Mouse (Mus musculus) large intestine, adult 2 months (tissue): ENCODE measurements around the gene Sft2d2. TPM values are rescaled to one million over a fixed set of nuclear protein-coding genes. Genes with fewer than 3 reads are reported as not detected.

ENCODE experiments used
- DNase-seq: peaks from one replicate; pipeline ENCODE4 v3.0.0-alpha.2; 2012; ENCODE audit warnings: low read depth, low spot score
- WGBS: fragments of 180-500 bp; shearing (Covaris S2); methylation state at CpG from one replicate; pipeline ENCODE4 v1.1.7; 2018; 5-methylcytosine and 5-hydroxymethylcytosine counted together
- polyA plus RNA-seq: library from polyadenylated mRNA; depleted of rRNA; stranded (reverse); fragments of >200 nt; gene quantifications from 2 replicates; pipeline ENCODE4 v1.2.3, GENCODE M21; 2012

Gene Sft2d2
- polyA plus RNA-seq, 1 experiment, result 60.7 TPM

GRCm38 (mm10) chr1:165192102-165192501 is 2.1 kb downstream of the Sft2d2 start:
- WGBS, result 39% methylated on average over 4 of the region's 4 CpGs

GRCm38 (mm10) chr1:165191611-165192010 is 2.6 kb downstream of the Sft2d2 start:
- 33% methylated on average over 13 of the region's 13 CpGs for WGBS
- DNase-seq, result no peak

More at GRCm38 (mm10) chr1:165192102-165192501, 2.1 kb downstream of the Sft2d2 start:
- no peak for DNase-seq

- no peak for DNase-seq
- WGBS, result 72% methylated on average over 10 of the region's 10 CpGs
These were observed 3.5 kb downstream of the Sft2d2 start for GRCm38 (mm10) chr1:165190571-165191273.

DNA sequence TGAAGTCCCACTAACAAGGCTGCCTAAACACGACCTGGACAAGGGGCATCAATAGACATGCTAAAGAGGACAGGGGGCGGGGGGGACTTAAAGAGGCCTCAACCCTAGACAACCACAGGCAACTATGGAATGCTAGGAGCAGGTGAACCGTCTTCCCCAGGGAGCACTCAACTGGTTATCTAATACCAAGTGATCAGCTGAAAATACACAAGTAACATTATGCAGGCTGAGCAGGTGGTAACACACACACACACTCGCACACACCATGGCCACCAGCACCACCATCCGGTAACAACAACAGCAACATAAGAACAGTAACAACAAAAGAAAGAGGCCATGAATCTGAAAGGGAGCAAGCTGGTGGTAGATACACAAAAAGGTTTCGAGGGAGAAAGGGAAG is 4.2 kb downstream of the Sft2d2 start:
- no peak for DNase-seq
- 80% methylated on average over 6 of the region's 6 CpGs for WGBS

GRCm38 (mm10) chr1:165188806-165189580 is 5.2 kb downstream of the Sft2d2 start:
- WGBS, result 36% methylated on average over 10 of the region's 10 CpGs
- DNase-seq, result no peak

- WGBS, result 73% methylated on average over 5 of the region's 5 CpGs
- no peak for DNase-seq
These were observed 6.9 kb downstream of the Sft2d2 start for GRCm38 (mm10) chr1:165187357-165187756.

- WGBS, result 90% methylated on average over 12 of the region's 12 CpGs
- no peak for DNase-seq
These were observed 7.7 kb downstream of the Sft2d2 start for GRCm38 (mm10) chr1:165186491-165186890.

DNA sequence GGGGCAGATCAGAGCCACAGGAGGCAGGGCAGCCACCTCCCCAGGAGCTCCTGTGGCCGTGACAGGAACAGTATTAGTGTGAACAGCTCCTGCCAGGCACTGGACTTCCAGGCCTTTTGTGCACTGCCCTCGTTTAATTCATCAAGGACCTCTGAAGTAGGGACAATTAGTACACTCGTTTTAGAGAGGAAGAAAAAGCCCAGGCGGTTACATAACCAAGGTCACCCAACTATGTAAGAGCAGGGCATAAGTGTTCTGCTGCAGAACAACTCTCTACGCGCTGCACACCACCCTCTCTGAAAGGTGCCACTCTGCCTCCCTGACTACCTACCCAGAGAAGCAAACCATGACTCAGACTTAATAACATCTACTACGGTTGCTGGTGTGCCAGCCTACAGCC is 9.1 kb downstream of the Sft2d2 start:
- no peak for DNase-seq
- WGBS, result 76% methylated on average over 7 of the region's 7 CpGs

- no peak for DNase-seq
- WGBS, result 85% methylated on average over 3 of the region's 3 CpGs
These were observed 10.1 kb downstream of the Sft2d2 start for GRCm38 (mm10) chr1:165184178-165184577.

DNA sequence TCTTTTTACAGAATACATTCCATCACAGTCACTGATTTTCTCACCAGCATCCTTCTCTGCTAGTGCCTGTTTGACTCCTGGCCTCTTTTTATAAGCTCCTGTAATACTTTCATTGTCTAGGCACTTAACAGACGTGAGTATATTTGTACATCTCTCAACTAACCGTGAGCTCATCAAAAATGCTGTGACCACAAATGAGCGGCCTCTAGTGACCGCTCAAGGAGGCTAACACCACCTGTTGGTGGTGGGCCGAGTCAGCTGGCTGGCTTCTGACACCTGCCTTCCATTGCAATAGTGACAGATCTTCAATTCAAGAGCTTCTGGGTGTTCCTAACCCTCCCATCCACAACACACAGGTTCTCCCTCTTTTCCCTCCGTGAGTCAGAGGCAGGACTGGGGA is 10.8 kb downstream of the Sft2d2 start:
- DNase-seq, result no peak

GRCm38 (mm10) chr1:165179321-165179720 is 14.9 kb downstream of the Sft2d2 start:
- DNase-seq, result no peak
- WGBS, result 88% methylated on average over 5 of the region's 5 CpGs

More for the DNA sequence above, 10.8 kb downstream of the Sft2d2 start:
- WGBS, result 78% methylated on average over 6 of the region's 6 CpGs

DNA sequence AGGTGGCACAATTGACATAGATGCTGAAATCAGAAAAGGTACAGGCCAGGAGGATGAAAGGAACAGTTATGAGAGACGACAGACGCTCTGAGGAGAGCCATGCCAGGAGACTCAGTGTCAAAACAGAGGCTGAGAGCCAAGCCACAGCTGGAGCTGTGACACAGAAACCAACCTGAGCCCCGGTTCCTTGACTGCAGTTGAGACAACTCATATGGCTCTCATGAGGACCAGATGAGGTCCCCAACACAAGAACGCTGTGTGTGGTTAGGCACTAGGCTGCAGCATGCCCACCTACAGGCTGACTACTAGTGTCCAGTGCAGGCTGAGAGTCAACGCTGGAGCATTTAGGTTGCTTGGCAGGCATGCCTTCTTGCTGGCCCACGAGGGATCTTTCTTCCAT is 16.2 kb downstream of the Sft2d2 start:
- 65% methylated on average over 6 of the region's 6 CpGs for WGBS
- DNase-seq, result no peak

DNA sequence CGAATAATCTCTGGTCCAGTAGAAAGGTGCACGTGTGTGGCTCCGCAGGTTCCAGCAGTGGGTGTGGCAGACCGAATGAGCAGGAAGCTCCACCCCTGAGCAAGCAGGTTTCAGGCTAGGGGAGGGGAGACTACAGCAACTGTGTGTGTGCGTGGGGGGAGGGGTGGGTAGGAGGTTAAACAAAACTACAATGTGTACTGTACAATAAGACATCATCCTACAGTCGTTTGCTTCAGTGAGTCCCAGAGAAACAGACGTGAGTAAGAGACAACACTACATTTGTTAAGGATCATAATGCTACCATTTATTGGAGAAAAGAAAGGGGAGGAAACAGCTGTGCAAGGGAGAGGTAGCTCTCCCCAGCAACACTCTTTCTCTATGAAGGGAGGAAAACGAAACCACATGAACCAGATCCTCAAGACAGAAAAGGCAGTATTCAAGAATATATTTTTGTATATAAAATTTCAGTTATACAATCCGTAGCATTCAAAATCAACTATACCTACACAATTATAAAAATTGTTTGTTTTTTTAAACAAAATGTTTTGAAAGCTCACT is 20.1 kb downstream of the Sft2d2 start:
- no peak for DNase-seq
- 28% methylated on average over 9 of the region's 9 CpGs for WGBS

DNA sequence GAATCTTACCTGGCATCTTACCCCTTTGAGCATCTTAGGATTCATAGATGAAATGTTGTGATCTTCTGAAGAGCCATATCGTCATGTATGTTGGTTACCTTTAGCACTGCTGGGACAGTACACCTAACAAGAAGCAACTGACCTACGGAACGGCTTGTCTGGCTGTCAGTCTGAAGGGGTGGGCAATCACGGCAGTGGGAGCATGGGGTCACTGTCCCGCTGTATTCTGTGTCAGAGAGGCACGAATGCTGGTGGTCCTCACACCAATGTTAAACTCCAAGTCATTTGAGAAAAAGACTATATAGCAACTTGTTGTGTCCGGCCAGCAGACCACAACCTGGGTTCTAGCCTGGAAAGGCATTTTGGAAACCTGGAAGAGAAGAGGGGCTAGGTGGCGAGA is 23.0 kb downstream of the Sft2d2 start:
- no peak for DNase-seq
- 83% methylated on average over 8 of the region's 8 CpGs for WGBS

DNA sequence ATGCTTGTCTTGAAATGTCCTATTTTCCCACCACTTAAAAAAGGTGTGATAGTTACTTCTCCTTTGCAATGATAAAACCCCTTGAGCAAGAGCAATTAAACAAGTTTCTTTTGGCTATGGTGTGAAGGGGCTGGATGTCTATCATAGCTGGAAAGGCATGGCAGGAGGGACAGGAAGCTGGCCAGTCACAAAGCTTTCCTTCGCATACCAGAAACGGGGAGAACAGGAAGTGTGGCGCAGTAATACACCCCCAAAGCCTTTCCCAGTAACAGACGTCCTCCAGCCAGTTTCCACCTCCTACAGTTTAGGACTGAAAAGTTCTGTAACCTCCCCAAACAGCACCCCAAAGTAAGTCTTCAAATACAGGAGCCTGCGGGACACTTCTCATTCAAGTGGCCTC is 24.1 kb downstream of the Sft2d2 start:
- DNase-seq, result no peak
- WGBS, result 71% methylated on average over 5 of the region's 5 CpGs

- no peak for DNase-seq
- 76% methylated on average over 3 of the region's 3 CpGs for WGBS
These were observed 24.8 kb downstream of the Sft2d2 start for GRCm38 (mm10) chr1:165169462-165169861.

DNA sequence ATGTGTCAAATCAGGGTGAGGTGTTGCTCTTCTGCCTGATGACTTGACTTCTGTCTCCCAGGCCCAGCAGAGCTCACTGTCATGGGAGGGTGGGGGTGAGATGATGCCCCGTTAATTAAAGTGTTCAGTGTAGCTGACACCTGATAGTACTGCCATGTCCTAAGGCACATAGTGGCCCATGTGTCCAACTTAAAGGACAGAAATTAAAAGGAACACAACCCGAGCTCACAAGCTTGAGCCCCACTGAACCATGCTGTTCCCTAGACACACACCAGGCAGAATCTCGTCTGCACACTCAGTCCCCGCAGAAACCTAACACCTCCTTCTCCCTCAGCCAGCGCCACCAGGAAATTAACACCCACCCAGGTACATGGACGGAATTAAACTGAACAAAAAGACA is 29.3 kb downstream of the Sft2d2 start:
- 87% methylated on average over 6 of the region's 6 CpGs for WGBS
- no peak for DNase-seq

DNA sequence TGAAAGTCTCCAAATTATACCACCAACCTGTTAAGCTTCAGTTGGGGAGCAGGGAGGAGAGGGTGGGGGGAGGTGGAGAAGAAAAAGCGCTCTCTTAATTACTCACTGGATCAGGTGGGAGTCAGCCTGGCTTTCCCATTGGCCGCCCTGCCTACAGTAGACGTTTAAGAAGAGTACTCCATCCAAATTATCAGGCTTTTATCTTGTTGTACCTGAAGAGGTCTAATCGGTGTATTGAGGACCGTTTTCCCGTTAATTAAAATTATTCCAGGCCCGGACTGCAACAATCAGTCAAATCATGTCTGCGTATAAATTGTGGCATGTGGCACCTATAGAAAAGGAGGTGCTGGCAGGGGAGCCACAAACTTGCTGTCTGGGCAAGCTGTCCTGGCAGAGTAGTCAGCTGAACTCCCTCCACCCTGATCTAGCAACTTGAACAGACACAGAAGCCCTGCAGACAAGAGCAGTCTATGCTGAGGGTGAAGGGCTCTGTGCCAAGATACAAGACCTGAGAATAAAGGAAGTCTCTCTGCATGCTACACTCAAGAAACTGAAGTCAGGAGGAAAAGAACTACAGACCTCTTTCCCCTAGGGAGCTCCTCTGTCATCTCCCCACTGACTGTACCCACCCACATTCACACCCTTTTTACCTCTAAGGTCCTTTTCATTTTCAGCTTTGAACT is 33.4 kb downstream of the Sft2d2 start, which contains the start of gene Tbx19:
Gene Tbx19 (minus strand): TSS at position 51 of the 683 bp plus-strand sequence.
- WGBS, result 90% methylated on average over 8 of the region's 8 CpGs
- DNase-seq, result no peak

DNA sequence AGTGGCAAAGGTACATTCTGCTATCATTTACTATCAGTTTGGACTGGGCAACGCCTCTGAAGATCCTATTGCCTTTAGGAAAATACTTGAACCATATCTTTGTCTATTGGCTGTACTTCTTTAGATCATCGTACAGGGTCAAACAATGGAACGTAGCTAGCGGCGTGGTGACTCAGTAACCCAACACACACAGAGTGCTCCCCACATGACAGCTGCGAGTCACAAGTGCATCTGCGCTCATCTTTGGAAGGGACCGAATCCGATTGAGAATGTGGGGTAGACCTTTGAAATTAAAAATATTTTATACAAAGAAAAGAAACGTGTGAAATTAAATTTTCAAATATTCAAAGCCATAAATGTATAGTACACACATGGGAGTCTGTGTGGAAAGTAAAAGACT is 35.4 kb downstream of the Sft2d2 start:
- WGBS, result 70% methylated on average over 10 of the region's 10 CpGs
- DNase-seq, result no peak

DNA sequence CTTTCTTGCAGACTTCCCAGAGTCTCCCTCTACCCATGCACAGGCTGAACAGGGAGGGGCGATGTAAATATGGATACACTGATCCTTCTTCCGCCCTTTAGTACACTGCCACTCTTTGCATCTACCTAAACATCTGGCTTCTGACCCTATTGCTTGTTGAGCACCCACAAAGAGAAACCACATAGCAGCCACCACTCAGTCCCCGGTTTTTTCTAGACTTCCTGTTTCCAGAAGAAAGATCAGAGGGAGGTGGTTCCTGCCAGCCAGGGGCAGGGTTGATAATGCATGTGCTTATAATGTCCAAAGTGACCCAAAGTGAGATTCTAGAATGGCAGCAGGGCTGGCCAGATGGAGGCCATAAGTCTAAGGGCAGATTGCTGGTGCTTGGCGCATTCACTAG is 40.1 kb downstream of the Sft2d2 start:
- 73% methylated on average over 4 of the region's 4 CpGs for WGBS

More for the DNA sequence above, 40.1 kb downstream of the Sft2d2 start:
- no peak for DNase-seq
